ENCODE assay signal across 12 mouse cellular contexts in the genomic region with DNA sequence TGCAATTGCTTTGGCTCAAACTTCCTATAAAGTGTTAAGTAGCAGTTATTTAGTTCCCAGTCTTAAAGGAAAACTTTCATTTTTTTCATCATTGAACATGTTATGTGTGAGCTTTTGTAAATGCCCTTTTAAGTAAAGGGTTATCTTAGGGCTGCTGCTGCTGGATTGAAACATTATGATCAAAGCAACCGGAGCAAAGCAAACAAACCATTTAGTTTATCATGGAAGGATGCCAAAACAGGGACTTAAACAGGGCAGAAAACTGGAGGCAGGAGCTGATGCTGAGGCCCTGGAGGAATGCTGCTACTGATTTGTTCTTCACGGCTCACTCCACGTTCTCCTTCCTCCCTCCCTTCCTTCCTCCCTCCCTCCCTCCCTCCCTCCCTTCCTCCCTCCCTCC.
"Had no signal": no experiment of that assay in that cellular context is flagged by ENCODE, and none has a peak within 500 bp of the region (broad histone marks: within the 10 kb centered on the region; RNA-seq: fewer than 3 reads in every experiment).

No protein-coding gene starts in this region.

- H3K9ac ChIP-seq: limb, embryonic 12.5 days; limb, embryonic 15.5 days; liver, embryonic 13.5 days; lung, embryonic 15.5 days; midbrain, embryonic 12.5 days had no signal

- H3K36me3 ChIP-seq: limb, embryonic 12.5 days; limb, embryonic 15.5 days; liver, embryonic 13.5 days; lung, embryonic 15.5 days; midbrain, embryonic 12.5 days had no signal

- H3K27ac ChIP-seq: limb, embryonic 12.5 days; limb, embryonic 15.5 days; liver, embryonic 13.5 days; lung, embryonic 15.5 days; macrophage; midbrain, embryonic 12.5 days had no signal

- H3K4me1 ChIP-seq: limb, embryonic 12.5 days; limb, embryonic 15.5 days; liver, embryonic 13.5 days; lung, embryonic 15.5 days; midbrain, embryonic 12.5 days had no signal

- H3K27me3 ChIP-seq: limb, embryonic 12.5 days; limb, embryonic 15.5 days; liver, embryonic 13.5 days; lung, embryonic 15.5 days; midbrain, embryonic 12.5 days had no signal

- H3K4me3 ChIP-seq: limb, embryonic 12.5 days; limb, embryonic 15.5 days; liver, embryonic 13.5 days; lung, embryonic 15.5 days; midbrain, embryonic 12.5 days had no signal

- DNase-seq: kidney, adult 18-20 months; kidney, postnatal 10 days; kidney, postnatal 36 days; left cerebral cortex, postnatal 4 days; liver, embryonic 13.5 days; thymus, postnatal 25 days had no signal

- H3K9me3 ChIP-seq: limb, embryonic 12.5 days; limb, embryonic 15.5 days; liver, embryonic 13.5 days; lung, embryonic 15.5 days; midbrain, embryonic 12.5 days had no signal

- H3K4me2 ChIP-seq: limb, embryonic 12.5 days; limb, embryonic 15.5 days; liver, embryonic 13.5 days; lung, embryonic 15.5 days; midbrain, embryonic 12.5 days had no signal

- ATAC-seq: intestine, embryonic 16.5 days had no signal
